In genomic region chr3:122047921-122048861, GRCm38 (mm10) we compare ENCODE assay signal across 8 mouse cellular contexts. TPM values are rescaled to one million over a fixed set of nuclear protein-coding genes. Genes with fewer than 3 reads are reported as not detected.
DNase-seq lines count a peak whose midpoint lies in the region; ATAC-seq lines count a peak whose summit lies in the region.

No protein-coding gene starts in this region.

- H3K27ac ChIP-seq in forebrain, embryonic 15.5 days (replicated peaks), result peak overlapping the region; percentile 61

- no peak overlapping the region for H3K4me3 ChIP-seq in forebrain, embryonic 15.5 days

- 7% methylated on average over 17 of the region's 17 CpGs for WGBS in forebrain, embryonic 15.5 days

- DNase-seq in embryo, embryonic 10.5 days (ENCODE audit: low spot score), result peak; percentile 75
- DNase-seq in embryo, embryonic 10 days (ENCODE audit: low spot score), result no peak
- peak; percentile 68 to 73 for DNase-seq in heart, postnatal 14 days
- DNase-seq in kidney, postnatal 4 days, result peak; percentile 82 to 87
- peak; percentile 57 to 59 for DNase-seq in lung, adult 18-20 months
- DNase-seq in ovary, postnatal 10 days (ENCODE audit: low spot score), result peak; percentile 50

- peak overlapping the region; percentile 28 for H3K4me2 ChIP-seq in forebrain, embryonic 15.5 days (replicated peaks)

- no peak overlapping the region for H3K9ac ChIP-seq in forebrain, embryonic 15.5 days (replicated peaks)

- H3K4me1 ChIP-seq in forebrain, embryonic 15.5 days, result peaks cover 56% of the 10 kb centered on the region

- no peaks in the 10 kb centered on the region for H3K36me3 ChIP-seq in forebrain, embryonic 15.5 days

- H3K27me3 ChIP-seq in forebrain, embryonic 15.5 days, result peaks cover 29% of the 10 kb centered on the region

- ATAC-seq in forebrain, embryonic 15.5 days (replicated peaks), result peak; percentile 86
- no peak for ATAC-seq in monocyte, adult 5-6 weeks (replicated peaks; ENCODE audit: insufficient number of reproducible peaks, low FRiP score, low TSS enrichment, poor library complexity, severe bottlenecking)

- H3K9me3 ChIP-seq in forebrain, embryonic 15.5 days, result no peaks in the 10 kb centered on the region

- intact Hi-C loops in heart, postnatal 14 days (cut with DNase I), result no loop called here

RNA-seq across cellular contexts. Expression of gene Abca4, which starts 3.9 kb away (rescaled TPM):
- 0.72 and 1.4 TPM in 2 replicates for polyA plus RNA-seq in forebrain, embryonic 15.5 days (2015; fragmentation: Nextera tagmentation; extraction: Ambion mirVana)
- 1 to 10 TPM; 4.2 to 4.3 TPM for total RNA-seq in heart, postnatal 14 days (2021)
- total RNA-seq in monocyte, adult 5-6 weeks (2017), result not detected in 3 replicates
